Mouse (Mus musculus): ENCODE data around the gene S100z.

S100z gene

DNA sequence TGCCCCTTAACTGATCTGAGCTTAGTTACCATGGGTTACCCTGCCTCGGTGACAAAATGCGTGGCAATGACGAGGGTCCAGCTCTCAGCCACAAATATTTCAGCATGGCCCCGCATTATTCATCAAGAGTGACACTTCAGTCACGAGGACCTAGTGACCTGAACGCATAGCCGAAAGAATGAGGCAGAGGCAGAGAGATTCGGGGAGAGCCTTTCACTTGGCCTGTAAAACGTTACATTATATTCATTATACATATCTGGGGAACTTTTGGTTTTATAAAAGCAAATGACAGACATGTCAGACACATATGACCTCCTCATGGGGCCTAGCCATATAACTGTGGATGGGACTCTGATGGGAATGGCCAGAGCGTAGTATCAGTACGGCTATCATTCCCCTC is 33.7 kb downstream of the S100z start, which contains the start of gene Crhbp:
Gene Crhbp (minus strand): TSS at position 101 of the 400 bp plus-strand sequence.
- DNase-seq (ENCODE audit: low spot score) = no peak

DNA sequence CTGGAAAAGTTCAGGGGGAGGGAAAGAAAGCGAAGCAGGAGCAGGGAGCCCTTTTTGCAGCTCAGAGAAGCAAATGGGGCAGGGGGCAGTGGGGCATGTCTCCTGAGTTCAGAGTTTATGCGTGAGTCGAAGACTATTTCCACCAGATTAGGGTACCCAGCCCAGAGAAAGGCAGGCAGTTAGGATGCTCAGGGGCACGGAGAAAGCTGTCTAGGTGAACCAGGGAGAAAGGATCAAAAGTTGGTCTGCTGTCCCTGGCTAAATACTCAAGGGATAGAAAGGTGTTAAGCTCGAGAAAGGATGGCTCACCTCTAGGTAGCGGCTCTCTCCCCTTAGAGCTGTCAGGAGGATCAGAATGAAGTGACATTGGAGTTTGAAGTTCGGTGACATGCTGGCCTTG is 34.2 kb downstream of the S100z start:
- no peak for DNase-seq (ENCODE audit: low spot score)

DNA sequence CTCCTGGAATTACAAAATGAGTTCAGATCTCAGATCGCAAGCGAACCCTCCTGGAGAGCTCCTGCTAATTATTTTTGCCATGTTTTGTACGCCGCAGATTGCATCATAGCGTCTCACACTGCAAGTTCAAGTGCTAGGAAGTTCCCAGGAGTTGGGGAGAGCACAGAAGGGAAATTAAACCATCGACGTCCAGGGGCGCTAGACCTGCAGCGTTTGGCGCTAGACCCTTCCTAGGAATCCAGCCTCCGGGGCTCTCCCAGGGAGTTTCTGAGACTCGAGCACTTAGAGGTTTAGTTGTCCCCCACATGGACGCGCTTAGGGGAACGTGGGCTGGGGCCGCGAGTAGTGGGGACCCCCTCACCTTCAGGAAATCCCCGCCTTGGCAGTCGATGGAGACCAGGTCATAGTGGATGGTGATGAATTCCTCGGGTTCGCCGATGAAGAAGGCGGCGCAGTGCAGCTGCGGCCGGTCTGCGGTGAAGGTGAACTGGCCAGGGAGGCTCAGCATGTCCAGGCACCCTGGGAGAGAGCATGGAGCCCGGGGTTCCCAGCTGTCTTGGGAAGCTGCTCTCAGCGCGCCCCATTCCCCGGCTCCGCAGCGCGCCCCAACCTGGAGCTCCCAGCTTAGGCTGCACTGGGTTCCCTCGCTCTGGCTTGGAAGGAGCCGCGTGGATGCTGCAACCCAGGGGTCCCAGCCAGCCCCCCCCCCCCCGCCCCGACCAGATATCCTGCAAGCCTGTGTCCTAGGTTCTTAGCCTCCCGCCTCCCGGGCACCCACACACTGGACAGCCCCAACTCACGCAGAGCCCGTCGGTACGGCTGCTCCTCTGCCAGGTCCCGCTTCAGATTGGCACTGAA is 34.9 kb downstream of the S100z start:
- DNase-seq (ENCODE audit: low spot score) = no peak

DNA sequence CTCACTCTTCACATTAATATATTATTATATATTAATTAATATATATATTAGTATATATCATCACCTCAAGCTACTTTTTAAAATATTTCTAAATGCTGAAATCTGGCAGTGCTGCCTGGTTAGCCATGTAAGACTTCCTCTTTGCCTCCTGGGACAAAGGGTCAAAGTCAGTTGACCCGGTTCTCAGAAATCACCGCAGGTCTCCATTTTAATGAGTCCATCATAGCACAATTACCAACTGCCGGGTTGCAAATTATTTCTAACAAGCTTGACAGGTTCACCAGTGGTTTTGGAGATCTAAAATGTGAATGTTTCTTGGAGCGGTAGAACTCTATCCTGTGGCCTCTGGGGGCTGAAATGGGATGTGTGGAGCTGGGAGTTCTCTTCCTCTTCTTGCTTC is 35.6 kb downstream of the S100z start:
- DNase-seq (ENCODE audit: low spot score) = no peak

DNA sequence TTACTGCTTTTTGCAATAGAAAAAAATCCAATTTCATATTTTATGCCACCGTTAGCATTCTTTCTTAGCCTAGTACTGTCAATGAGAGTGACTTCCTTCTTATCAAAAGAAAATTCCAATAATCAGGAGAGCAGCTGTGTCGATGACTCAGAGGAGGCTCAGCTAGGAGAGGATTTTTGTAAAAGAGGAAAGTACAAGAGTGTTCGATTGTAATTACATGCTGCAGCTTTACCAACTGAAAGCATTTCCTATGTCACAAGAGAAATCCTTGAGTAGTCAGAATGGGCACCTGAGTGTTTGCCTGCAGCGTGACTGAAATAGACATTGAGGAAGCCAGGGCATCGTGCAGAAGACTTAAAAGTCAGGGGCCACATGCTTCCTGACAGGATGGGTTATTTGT is 39.0 kb downstream of the S100z start:
- no peak for DNase-seq (ENCODE audit: low spot score)

DNA sequence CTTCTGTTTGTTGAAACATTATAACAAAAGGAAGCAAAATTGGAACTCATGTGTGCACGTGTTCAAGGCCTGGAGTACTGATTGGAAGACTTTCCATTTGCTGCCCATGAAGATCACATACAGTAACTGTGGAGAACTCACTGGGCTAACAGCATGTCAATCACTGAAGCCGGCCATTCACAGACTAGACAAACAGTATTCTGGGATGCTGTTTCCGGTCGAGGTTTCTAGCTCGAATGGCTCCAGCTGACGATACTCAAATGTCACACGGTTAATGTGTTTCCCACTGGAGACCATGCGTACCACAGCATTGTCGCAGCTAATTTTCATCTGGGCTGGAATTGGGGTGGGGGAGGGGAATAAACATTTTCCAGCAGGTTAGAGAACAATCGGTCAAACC is 46.8 kb downstream of the S100z start:
- no peak for DNase-seq (ENCODE audit: low spot score)

DNA sequence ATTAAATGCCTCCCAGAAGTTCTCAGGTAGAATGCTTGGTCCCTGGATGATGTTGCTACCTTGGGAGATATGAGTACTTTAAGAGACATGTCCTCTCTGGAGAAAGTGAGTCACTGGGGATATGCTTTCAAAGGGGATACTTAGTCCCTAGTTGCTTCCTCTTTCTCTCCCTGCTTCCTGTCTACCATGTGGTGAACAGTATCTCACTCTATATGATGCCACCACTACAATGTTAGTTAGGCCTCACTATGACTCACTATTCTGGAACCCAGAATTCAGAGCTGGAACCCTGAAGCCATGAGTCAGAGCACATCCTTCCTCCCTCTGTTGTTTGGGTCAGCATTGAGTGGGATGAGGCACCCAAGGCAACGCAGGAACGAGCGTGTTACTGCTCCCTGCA is 51.0 kb downstream of the S100z start:
- DNase-seq (ENCODE audit: low spot score) = no peak

Data from layer of hippocampus, adult 9-10 months (tissue).